Mouse (Mus musculus) gastrocnemius, adult 18-20 months (tissue): ENCODE data around the gene Hoxa6. TPM values are rescaled to one million over a fixed set of nuclear protein-coding genes. Genes with fewer than 3 reads are reported as not detected.

Experiments used
- microRNA-seq: library from miRNA; unstranded; fragments of <30 nt; microRNA quantifications from one replicate; pipeline ENCODE4 v1.2.0, GENCODE M21; 2021
- total RNA-seq, 2 experiments: library from RNA; stranded (reverse); gene quantifications; 2 replicates each; pipeline ENCODE4 v1.2.3; 2021

The Hoxa6 gene
- total RNA-seq, 2 experiments from 2014 or later, result 2.0 to 2.1 TPM

Small RNA genes within 50 kb of the gene (microRNA-seq; reads per million reads assigned to microRNA genes)
- gene Mir196b, result 7,538 reads per million, percentile 93 among the genes with 10 or more reads in this experiment

Other genes starting within 250 kb of the Hoxa6 start
- gene Skap2, start 196.2 kb downstream of the Hoxa6 start, total RNA-seq, result 1 to 10 TPM; 3.9 to 4.3 TPM
- under 1 TPM in 1 of 2 experiments, not detected in 1; 0.19 TPM for gene Hoxa1, start 50.4 kb downstream of the Hoxa6 start, total RNA-seq
- under 1 TPM; 0.21 to 0.27 TPM for gene Hoxa2, start 43.9 kb downstream of the Hoxa6 start, total RNA-seq
- not detected for gene 5730596B20Rik, start 31.2 kb downstream of the Hoxa6 start, total RNA-seq
- 1 to 10 TPM; 2.7 to 2.9 TPM for gene Hoxa4, start 17.0 kb downstream of the Hoxa6 start, total RNA-seq
- 1 to 10 TPM; 2.0 to 2.1 TPM for gene Hoxa5, start 4.1 kb downstream of the Hoxa6 start, total RNA-seq
- 1 to 10 TPM; 1.6 to 3.0 TPM for gene Hoxa3, start 4.6 kb upstream of the Hoxa6 start, total RNA-seq
- under 1 TPM in 1 of 2 experiments, not detected in 1; 0.39 TPM for gene Gm28308, start 4.6 kb upstream of the Hoxa6 start, total RNA-seq
- gene Hoxa7, start 13.1 kb upstream of the Hoxa6 start, total RNA-seq, result 1 to 10 TPM; 4.7 to 5.0 TPM
- 1 to 10 TPM; 7.2 to 7.4 TPM for gene Hoxa9, start 22.4 kb upstream of the Hoxa6 start, total RNA-seq
- 10 to 100 TPM; 13.7 to 15.0 TPM for gene Hoxa10, start 32.1 kb upstream of the Hoxa6 start, total RNA-seq
- 1 to 10 TPM; 2.1 to 2.9 TPM for gene Hoxa11, start 37.1 kb upstream of the Hoxa6 start, total RNA-seq
- gene Hoxa13, start 52.2 kb upstream of the Hoxa6 start, total RNA-seq, result 1 to 10 TPM; 3.7 to 6.0 TPM
- not detected for gene Evx1, start 104.8 kb upstream of the Hoxa6 start, total RNA-seq